Mouse (Mus musculus) embryonic facial prominence, embryonic 10.5 days (tissue): ENCODE results near the gene B3galt1. TPM values are rescaled to one million over a fixed set of nuclear protein-coding genes. Genes with fewer than 3 reads are reported as not detected.

Source experiments
- DNase-seq: peaks from one replicate; pipeline ENCODE4 v3.0.0-alpha.2; 2017; ENCODE audit warnings: low spot score
- H3K27ac ChIP-seq: fragments of 300-500 bp; sonication (generic); replicated peaks from 2 replicates; pipeline ENCODE4 v1.5.1; 2016; ENCODE audit warnings: mild to moderate bottlenecking
- H3K27me3 ChIP-seq: fragments of 300-500 bp; sonication (generic); replicated peaks from 2 replicates; pipeline ENCODE4 v1.6.1; 2016; ENCODE audit warnings: low read depth, mild to moderate bottlenecking; ENCODE audit not compliant: poor library complexity, severe bottlenecking
- H3K36me3 ChIP-seq: fragments of 300-500 bp; sonication (generic); replicated peaks from 2 replicates; pipeline ENCODE4 v1.6.1; 2016; ENCODE audit warnings: mild to moderate bottlenecking, moderate library complexity
- H3K4me1 ChIP-seq: fragments of 300-500 bp; sonication (generic); 2 replicates; pipeline ENCODE4 v1.6.1; 2016
- H3K4me3 ChIP-seq: fragments of 300-500 bp; sonication (generic); 2 replicates; pipeline ENCODE4 v1.5.1; 2016; ENCODE audit warnings: mild to moderate bottlenecking, moderate library complexity
- H3K9me3 ChIP-seq: fragments of 300-500 bp; sonication (generic); 2 replicates; pipeline ENCODE4 v1.6.1; 2016; ENCODE audit warnings: mild to moderate bottlenecking
- WGBS: fragments of 180-500 bp; shearing (Covaris S2); methylation state at CpG from one replicate; pipeline ENCODE4 v1.1.7; 2016; 5-methylcytosine and 5-hydroxymethylcytosine counted together
- polyA plus RNA-seq: library from polyadenylated mRNA; unstranded; fragments of >200 nt; fragmentation: Nextera tagmentation; extraction: Ambion mirVana; gene quantifications from 2 replicates; pipeline ENCODE4 v1.2.1, GENCODE M21; 2016

B3galt1 gene
- 5.3 and 6.0 TPM in 2 replicates for polyA plus RNA-seq

DNA sequence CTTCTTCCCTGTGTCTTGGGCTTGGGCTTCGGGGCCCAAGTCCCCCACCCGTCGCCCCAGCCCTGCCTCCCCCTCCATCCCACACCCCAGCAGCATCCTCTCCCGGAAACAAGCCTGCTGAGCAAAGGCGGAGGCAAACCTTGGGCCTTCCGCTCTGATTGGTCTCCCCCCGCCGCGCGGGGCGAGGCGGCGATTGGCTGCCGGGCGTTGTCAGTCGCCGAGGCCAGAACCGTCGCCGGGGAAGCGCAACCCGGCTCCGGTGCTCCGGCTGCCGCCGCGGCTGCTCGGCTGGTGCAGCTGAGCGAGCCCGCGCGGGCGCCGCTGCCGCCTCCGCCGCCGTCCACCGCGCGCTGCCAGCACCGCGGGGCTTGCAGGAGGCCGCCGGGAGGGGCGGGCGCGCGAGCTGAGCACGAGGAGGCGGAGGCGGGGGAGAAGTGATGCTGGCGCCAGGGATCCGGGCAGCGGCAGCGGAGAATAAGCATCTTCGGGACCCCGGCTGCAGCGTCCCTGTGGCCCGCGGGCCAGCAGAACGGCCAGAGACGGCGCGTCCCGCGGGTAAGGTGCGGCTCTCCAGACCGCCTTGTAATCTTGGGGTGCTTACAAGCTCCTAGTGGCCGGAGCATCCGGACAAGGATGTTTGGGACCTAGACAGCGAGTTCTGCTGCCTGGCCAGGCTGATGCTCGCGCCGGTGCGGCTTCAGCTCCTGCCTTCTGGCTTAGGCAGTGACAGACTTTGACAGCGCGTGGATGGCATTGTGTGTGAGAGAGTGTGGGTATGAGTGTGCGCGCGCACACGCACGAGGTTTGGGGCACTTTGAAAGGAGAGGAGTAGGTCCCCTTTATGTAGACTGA is at the start of gene B3galt1:
TSS of gene B3galt1 (plus strand) at position 392 of the 852 bp plus-strand sequence.
- peaks cover 13% of the 10 kb centered on the region for H3K27me3 ChIP-seq
- WGBS, result under 1% methylated on average over 83 of the region's 83 CpGs
- H3K4me3 ChIP-seq, result peak within 1 kb of the TSS; percentile 79
- peaks cover 19% of the 10 kb centered on the region for H3K4me1 ChIP-seq
- H3K36me3 ChIP-seq, result no peaks in the 10 kb centered on the region
- H3K27ac ChIP-seq, result peak within 1 kb of the TSS; percentile 86
- no peaks in the 10 kb centered on the region for H3K9me3 ChIP-seq
- peak; percentile 93 for DNase-seq

DNA sequence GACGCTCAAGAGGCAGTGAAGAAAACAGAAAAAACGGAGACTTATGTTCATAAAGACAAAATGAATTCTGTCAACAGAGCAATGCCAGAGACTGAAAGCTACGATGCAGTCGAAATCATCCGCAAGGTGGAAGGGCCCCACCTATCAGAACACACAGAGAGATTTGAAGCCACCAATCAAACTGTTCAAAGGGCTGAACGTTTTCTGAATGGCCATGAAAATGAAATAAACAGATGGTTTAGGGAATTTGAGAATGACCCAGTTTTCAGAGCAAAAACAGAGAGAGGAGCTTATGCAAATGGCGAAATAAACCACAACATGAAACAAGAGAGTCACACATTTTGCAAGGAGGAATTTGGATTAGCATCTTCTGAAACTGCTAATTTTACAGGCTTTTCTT is 49.3 kb upstream of the B3galt1 start:
- 92% methylated on average over 7 of the region's 7 CpGs for whole genome bisulfite sequencing
- Histone ChIP-seq H3K9me3 (no peaks in the 10 kb centered on the region), H3K27me3 (no peaks in the 10 kb centered on the region), H3K4me3 (no peak overlapping the region), H3K27ac (no peak overlapping the region), H3K4me1 (no peaks in the 10 kb centered on the region), H3K36me3 (no peaks in the 10 kb centered on the region)
- DNase-seq, result no peak

DNA sequence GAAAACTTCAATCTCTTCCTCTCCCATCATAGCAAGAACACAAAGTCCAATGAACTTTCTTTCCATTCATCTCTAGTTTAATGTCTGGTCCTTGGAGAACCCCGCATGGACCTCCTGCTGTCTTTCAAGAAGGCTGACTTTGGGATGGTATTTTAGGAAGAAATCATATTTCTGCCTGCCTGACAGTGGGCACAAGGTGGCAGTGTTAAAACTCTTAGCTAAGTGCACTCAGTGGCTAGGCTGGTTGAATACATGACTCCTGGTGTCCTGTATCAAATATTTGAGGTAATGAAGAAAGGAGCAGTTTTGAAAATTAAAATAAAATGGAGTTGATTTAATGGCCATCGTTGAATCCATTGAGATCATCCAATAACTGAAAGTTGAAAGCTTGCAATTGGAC is 30.3 kb upstream of the B3galt1 start:
- Histone ChIP-seq H3K27me3 (no peaks in the 10 kb centered on the region), H3K36me3 (no peaks in the 10 kb centered on the region), H3K4me3 (no peak overlapping the region), H3K27ac (no peak overlapping the region), H3K4me1 (peaks cover 1% of the 10 kb centered on the region; the same call in 1 of the 2 replicates), H3K9me3 (no peaks in the 10 kb centered on the region)
- 93% methylated on average over 2 of the region's 2 CpGs for WGBS
- DNase-seq, result no peak

DNA sequence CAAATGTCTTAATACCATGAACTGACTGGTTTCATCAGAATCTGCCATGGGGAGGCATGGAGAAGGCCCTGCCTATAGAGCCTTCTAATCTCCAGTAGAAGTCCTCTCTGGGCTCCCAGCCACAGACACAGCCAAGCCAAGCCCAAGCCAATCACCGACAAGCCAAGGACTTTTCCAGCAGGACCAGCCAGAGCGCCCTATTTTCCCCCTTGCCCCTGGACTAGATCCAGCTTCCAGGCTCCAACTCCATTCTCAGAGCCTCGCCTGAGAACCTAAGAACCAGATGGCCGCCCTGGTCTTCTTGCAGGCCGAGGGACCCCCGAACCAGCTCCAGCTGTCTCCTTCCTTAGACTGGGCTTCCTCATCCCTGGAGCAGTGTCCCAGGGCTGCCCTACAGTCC is 26.2 kb upstream of the B3galt1 start:
- WGBS, result 87% methylated on average over 6 of the region's 6 CpGs
- Histone ChIP-seq H3K27me3 (no peaks in the 10 kb centered on the region), H3K4me1 (no peaks in the 10 kb centered on the region), H3K36me3 (no peaks in the 10 kb centered on the region), H3K4me3 (no peak overlapping the region), H3K9me3 (no peaks in the 10 kb centered on the region), H3K27ac (no peak overlapping the region)
- no peak for DNase-seq

DNA sequence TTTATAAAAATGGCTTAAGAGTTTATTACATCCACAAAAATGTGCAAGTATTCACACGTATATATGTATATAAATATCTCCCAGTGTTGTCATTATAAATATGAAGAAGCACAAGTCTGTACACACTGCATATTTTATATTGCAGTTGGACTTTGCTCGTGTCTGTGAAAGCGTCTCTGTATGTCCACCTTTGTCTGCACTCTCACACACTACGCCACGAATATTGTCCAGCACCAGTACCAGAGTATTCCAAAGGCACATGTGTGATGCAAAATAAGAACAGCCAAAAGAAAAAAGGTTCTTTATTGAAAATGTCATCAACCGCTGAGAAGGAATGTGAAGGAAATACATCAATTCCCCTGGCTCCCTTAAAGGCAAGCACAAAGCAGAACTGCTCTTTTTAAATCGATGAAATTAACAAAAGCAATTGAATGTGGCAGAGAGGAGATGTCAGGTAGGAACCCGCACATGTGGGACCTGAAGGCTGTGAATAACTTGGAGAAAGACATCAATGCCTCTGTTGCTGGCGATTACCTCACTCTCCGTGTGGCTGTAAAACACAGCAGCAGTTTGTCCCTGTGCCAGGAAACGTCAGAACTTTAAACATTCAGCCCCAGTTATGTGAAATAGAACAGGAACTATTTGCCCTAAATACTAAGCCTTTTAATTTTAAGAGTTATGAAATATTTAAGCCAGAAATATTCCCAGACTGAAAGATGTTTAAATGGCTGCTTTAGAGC is 23.5 kb upstream of the B3galt1 start:
- Histone ChIP-seq H3K27me3 (no peaks in the 10 kb centered on the region), H3K9me3 (no peaks in the 10 kb centered on the region), H3K4me1 (0 out of 2 replicates have a peak, but pooled peaks cover 3% of the 10 kb centered on the region), H3K4me3 (no peak overlapping the region), H3K27ac (no peak overlapping the region), H3K36me3 (no peaks in the 10 kb centered on the region)
- DNase-seq, result no peak
- WGBS, result 72% methylated on average over 11 of the region's 11 CpGs

DNA sequence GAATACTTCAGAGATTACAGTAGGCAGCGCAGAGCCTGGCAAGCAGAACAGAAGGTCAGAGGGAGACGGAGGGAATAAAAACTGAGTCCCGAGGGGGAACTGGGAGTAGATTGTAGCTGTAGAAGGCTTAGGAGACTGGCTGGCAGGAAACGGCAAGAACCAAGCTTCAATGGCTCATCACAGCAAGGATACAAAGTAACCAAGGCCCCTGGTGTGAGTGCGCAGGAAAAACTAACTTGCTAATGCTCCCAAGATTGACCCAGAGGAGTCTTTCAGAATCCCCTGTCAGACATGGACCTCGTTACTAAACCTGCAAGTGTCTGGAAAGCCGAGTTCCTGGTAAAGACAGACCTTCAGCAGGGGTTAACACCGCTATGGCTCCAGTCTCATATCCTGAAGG is 21.2 kb upstream of the B3galt1 start:
- 66% methylated on average over 8 of the region's 8 CpGs for WGBS

DNA sequence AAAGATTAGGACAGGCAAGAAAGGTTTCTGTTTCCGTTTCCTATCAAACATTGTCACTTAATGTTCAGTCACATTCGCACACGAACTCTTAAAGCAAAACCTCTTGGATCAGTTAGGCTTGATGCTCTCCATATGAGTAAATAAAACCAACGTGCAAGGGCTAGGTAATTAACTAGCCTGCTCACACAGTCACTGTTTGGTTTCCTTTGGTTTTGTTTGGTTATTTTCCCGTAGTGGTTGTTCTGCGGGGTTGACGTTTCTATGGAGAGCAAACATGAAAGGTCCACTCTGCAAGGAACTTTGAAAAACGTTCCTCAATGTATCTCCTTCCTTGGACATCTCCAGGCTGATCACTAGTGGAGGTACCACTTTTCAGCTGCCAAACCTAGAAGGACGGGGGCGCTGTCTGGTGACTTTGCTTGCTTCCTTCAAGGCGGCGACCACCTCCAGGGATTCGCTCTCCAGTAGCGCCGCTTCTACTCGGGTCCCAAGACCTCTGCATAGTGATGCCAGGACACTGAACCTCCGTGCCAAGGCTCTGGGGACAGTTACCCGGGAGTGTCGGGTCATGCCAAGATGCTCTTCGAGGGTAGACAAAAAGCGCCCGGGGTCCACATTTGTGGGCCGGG is 706 bp upstream of the B3galt1 start:
- WGBS, result 3% methylated on average over 23 of the region's 23 CpGs
- Histone ChIP-seq H3K27me3 (peaks cover 13% of the 10 kb centered on the region), H3K9me3 (no peaks in the 10 kb centered on the region), H3K27ac (peak overlapping the region; percentile 86), H3K4me1 (peaks cover 19% of the 10 kb centered on the region), H3K4me3 (peak overlapping the region; percentile 79), H3K36me3 (no peaks in the 10 kb centered on the region)
- no peak for DNase-seq

More for the DNA sequence above, 21.2 kb upstream of the B3galt1 start:
- H3K9me3 ChIP-seq, result no peaks in the 10 kb centered on the region
- H3K36me3 ChIP-seq, result no peaks in the 10 kb centered on the region
- H3K27ac ChIP-seq, result no peak overlapping the region
- no peaks in the 10 kb centered on the region for H3K27me3 ChIP-seq
- H3K4me3 ChIP-seq, result no peak overlapping the region
- no peak for DNase-seq
- H3K4me1 ChIP-seq, result 0 out of 2 replicates have a peak, but pooled peaks cover 3% of the 10 kb centered on the region

DNA sequence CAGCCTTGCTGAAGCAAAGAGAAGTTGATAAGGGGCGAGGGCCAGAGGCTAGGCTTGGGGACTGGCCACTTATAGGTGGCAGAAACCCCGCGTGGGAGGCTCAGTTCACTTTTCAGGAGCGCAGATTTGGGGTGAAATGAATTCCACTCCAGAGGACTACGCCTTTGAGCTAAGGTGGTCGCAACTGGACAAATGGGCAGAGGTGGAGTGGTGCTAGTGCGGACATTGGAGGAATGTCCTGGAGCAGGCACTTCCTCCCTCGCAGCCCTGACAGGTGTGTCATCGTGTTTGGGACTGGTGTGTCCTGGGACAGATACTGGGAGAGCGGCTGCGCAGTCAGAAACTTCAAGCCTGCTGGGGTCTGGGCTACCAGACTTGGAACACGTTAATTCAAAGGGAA is 895 bp downstream of the B3galt1 start:
- H3K4me1 ChIP-seq, result peaks cover 19% of the 10 kb centered on the region
- peak overlapping the region; percentile 86 for H3K27ac ChIP-seq
- 2% methylated on average over 12 of the region's 12 CpGs for WGBS
- H3K36me3 ChIP-seq, result no peaks in the 10 kb centered on the region
- H3K4me3 ChIP-seq, result peak overlapping the region; percentile 79
- H3K9me3 ChIP-seq, result no peaks in the 10 kb centered on the region
- peak; percentile 24 for DNase-seq
- H3K27me3 ChIP-seq, result peaks cover 13% of the 10 kb centered on the region

DNA sequence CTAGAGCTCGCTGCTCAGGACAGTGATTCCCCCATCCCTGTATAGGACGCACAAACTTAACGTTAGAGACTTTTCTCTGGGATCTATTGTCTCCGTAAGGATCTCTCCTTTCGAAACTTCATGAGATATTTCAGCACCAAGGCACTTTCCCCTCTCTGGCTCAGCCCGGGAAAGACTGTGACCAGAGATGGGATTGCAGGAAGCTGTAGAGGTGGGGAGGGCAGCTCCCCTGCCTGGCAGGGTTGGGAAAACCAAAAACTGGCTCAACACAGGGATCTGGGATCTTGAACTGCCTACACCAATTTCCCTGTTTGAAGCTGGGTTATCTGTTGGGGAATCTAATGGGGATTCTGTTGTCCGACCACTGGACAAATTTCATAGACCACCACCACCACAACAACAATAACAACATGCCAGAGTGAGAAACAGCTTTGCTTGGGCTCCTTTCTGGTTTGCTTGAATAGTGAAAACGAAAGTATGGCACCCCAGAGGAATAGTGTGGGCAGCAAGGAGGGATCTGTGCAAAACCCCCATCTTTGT is 1.5 kb downstream of the B3galt1 start:
- Histone ChIP-seq H3K9me3 (no peaks in the 10 kb centered on the region), H3K27ac (no peak overlapping the region), H3K27me3 (peaks cover 13% of the 10 kb centered on the region), H3K4me3 (peak overlapping the region; percentile 79), H3K4me1 (peaks cover 19% of the 10 kb centered on the region), H3K36me3 (no peaks in the 10 kb centered on the region)
- peak; percentile 22 for DNase-seq
- WGBS, result 17% methylated on average over 8 of the region's 8 CpGs

DNA sequence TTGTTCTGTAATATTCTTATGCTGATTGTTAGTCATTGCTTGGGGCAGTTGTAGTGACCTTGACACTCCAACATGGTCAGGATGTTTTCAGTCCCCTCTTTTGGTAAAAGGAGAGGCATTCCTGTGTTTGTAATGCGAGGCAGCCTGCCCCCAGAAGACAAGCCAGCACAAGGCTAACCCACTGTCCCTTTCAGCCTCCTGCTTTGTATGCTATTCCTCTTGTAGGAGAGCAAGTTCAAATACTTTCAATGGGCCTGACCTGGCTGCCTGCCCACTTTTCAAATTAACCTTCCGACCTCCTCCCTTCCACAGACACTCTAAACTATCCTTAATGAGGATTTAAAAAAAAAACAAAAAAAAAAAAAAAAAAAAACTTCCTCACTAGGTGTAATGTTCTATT is 11.0 kb downstream of the B3galt1 start:
- no peak overlapping the region for H3K27ac ChIP-seq
- H3K36me3 ChIP-seq, result no peaks in the 10 kb centered on the region
- H3K9me3 ChIP-seq, result no peaks in the 10 kb centered on the region
- 47% methylated on average over 2 of the region's 2 CpGs for WGBS
- peaks cover 3% of the 10 kb centered on the region; the same call in 1 of the 2 replicates for H3K4me1 ChIP-seq
- peak; percentile 16 for DNase-seq
- no peaks in the 10 kb centered on the region for H3K27me3 ChIP-seq
- H3K4me3 ChIP-seq, result no peak overlapping the region

DNA sequence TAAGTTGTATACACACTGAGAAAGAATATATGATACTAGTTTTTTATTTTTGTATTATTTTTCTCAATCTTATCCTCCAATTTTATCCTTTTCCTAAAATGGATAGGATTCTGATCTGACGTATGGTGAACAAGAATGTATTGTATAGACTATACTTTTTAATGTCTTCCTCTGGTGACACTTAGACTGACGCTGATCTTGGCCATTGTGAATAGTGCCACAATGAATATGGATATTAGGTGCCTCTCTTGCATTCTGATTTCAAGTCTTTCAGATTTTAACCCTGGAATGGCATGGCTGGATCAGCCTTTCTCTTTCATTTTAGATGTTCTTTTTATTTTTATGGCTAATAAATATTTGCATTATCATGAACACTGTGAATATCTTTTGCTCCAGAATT is 17.4 kb downstream of the B3galt1 start:
- DNase-seq, result no peak
- WGBS, result 64% methylated on average over 2 of the region's 2 CpGs

DNA sequence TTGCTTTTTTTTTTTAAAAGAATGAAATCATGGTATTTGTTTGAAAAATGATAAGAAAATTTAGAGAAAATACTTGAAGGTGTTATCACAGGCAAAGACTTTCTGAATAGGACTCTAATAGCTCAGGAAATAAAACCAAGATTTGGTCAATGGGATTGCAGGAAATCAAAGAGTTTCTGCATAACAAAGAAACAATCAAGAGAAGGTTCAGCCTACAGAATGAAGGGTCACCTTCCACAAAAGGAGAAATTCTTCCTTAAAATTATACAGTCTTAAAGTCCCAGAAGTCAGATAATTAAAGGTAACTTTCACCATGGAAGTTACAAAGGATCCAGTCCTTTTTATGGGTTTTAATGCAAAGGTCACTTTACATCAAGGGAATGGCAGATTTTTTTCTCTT is 24.7 kb downstream of the B3galt1 start:
- no peaks in the 10 kb centered on the region for H3K4me1 ChIP-seq
- H3K4me3 ChIP-seq, result no peak overlapping the region
- no peaks in the 10 kb centered on the region for H3K36me3 ChIP-seq

More for the DNA sequence above, 17.4 kb downstream of the B3galt1 start:
- Histone ChIP-seq H3K4me3 (no peak overlapping the region), H3K36me3 (no peaks in the 10 kb centered on the region), H3K9me3 (no peaks in the 10 kb centered on the region), H3K4me1 (no peaks in the 10 kb centered on the region), H3K27ac (no peak overlapping the region), H3K27me3 (no peaks in the 10 kb centered on the region)

More for the DNA sequence above, 24.7 kb downstream of the B3galt1 start:
- Histone ChIP-seq H3K9me3 (no peaks in the 10 kb centered on the region), H3K27me3 (no peaks in the 10 kb centered on the region), H3K27ac (no peak overlapping the region)
- no peak for DNase-seq
